Mouse (Mus musculus) activated CD4-positive, CD25-positive, alpha-beta regulatory T cell, adult 4 months (primary cell): ENCODE results near the gene Trp53. TPM values are rescaled to one million over a fixed set of nuclear protein-coding genes. Genes with fewer than 3 reads are reported as not detected.

ENCODE experiments used
- ATAC-seq: one replicate; pipeline ENCODE4 v1.8.0; 2017
- polyA plus RNA-seq, 2 experiments: library from polyadenylated mRNA; unstranded; fragments of 100-300 nt; shearing (Covaris generic); gene quantifications; one replicate each; pipeline ENCODE4 v1.2.1; 2017

The Trp53 gene
- polyA plus RNA-seq, 2 experiments from 2014 or later: 231 to 302 TPM

DNA sequence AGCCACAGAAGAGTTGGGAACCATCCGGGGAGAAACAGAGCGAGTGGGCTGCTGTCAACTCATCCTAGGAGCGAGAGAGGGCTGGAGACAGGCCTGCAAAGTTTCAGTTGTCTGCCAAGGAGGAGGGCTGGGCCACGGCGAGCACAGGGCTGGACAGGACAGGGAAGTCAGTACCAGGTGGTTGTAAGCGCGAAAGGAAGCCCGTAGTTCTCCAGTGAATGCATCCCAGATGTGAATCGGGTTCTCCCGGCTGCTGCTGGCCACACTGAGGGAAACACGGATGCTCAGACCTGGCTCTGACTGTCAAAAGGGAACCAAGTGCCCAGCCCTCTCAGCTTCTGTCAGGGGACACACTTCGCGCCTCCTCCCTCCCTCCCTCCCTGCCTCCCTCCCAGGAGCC, 16.8 kb upstream of the Trp53 start:
- ATAC-seq: no peak

DNA sequence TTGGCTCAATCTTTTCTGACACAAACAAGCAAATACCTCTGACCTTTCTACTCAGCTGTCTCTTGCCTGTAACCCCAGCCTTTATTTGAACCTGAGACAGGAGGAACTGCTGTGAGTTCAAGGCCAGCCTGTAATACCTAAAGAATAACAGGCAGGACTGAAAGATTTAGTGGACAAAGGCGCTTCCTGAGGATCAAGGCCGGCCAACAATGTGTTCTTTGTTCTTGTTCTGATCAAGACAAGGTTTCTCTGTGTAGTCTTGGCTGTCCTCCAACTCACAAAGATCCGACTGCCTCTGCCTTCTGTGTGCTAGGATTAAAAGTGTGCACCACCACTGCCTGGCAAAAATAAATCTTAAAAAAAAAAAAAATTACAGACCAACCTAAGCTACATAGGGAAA, 15.8 kb upstream of the Trp53 start:
- no peak for ATAC-seq

DNA sequence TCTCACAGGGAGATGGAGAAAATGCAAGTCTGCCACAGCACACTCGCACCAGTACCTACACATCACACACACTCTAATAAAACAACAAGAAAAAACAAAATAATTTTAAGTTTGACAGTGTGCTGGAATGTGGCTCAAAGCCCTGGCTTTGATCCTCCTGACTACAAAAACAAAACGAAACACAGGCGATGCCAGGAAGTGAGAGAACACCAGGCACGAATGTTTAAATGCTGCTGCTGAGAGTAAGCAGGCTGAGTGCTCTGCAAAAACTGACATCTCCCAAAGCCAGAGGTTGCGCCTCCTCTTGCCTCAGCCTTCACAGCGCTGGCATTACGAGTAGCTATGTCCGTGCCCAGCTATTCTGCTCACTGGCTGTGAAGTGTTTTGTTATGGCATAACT, 15.0 kb upstream of the Trp53 start:
- no peak for ATAC-seq

DNA sequence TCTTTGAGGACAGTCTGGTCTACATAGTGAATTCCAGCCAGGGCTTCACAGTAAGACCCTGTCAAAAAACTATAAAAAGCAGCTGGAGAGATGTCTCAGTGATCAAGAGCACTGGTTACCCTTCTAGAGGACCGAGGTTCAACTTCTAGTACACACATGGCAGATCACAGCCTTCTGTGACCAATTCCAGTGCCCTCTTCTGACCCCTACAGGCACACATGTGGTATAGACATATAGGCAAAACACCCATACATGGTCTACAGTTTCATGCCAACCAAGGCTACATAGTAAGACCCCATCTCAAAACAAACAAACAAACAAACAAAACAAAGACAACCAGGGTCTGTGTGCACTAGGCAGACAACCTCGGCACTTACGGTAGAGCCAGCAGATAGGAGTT, 4.9 kb upstream of the Trp53 start:
- ATAC-seq: no peak

DNA sequence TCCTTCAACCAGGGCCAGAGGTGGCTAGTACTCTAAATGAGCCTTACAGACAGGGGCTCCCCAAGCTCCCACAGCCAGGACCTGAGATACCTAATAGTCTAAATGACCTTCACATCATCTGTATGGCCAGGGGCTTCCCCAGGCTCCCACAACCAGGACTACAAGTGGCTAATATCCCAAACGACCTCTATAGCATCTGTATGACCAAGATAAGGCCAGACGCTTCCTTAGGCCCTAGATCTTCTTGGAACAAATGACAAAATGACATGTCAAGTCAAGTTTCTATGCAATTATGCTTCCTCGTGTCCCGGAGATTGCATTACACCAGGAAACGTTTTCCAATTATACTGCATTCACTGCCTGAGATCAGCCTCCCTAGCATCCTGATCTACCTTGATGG, 3.9 kb upstream of the Trp53 start:
- no peak for ATAC-seq

DNA sequence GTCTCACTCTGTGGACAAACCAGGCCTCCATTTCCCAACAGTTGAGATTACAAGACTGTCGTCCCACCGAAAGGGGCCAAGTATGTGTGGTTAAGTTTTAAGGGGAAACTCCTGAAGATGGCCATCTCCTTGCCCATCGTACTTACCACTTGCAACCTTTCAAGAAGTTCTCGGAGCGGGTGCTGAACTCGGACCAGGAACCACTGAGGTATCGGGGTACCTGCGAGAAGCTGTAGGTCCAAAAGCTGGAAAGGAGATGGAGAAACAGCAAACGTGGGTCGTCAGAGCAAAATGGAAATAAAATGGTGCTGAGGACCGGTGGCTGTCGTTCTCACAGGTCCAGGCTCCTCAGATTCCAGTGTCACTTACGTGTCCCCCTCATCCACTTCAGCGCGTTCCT, 1.9 kb upstream of the Trp53 start:
- ATAC-seq: no peak

DNA sequence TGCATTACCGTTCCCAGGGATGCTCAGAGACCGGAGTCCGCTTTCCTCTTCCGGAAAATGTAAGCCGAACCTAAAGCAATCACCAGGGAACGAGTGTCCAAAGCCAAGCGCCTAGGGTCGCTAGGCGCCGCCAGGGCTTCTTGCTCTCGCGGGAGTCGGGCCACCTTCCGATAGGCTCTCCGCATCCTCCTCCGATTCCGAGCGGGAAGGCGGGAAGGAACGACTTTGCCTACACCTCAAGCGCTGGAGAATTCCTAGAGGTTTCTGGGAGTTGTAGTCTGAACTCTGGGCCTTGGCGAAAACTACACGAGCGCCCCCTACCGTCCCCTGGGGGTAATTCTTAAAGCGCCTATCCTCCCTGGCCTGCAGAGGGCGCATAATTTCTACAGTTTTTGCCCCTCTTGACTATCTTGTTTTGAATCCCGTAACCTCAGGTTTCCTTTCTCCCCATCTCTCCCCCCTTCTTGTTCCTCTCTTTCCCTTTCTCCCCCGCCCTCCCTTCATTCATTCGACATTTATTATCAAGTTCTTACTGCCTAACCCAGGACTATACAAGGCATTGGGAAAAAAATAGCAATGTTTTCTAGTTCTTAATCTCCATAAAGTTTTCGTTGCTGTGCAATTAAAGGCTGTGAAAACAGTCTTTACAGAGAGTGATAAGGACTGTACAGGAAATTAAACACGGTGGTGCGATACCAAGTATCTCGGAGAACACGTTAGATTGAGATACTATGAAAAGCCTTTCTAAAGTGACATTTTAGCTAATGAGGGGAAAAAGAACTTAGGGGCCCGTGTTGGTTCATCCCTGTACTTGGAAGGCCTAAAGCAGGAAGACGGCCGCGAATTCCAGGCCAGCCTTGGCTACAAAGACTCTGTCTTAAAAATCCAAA, 786 bp upstream of the Trp53 start:
- peak; percentile 53 for ATAC-seq

DNA sequence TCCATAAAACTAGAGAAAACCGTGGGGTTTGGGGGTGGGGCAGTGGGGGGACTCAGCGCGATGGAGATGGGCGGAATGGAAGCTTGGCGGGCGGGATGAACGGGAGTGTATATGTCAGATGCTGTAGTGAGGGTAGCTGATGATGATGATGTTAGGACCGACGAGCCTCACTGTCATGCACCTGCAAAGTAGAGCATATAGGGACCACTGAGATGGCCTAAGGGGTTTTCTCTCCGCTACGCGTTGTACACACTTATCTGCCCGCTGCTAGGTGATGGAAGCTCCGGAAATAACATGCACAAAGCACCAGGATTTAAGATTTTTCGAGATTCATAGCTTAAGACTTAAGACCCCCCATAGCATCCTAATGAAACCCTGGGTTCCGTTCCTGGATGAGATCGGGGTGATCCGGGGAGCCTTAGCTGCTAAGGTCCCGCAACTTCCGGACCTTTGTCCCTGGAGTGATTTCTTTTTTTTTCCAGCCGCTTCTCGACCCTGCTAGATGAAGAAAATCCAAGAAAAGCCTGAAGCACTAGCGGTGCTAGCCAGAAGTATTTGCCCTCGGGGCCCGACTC, 500 bp downstream of the Trp53 start:
- no peak for ATAC-seq

DNA sequence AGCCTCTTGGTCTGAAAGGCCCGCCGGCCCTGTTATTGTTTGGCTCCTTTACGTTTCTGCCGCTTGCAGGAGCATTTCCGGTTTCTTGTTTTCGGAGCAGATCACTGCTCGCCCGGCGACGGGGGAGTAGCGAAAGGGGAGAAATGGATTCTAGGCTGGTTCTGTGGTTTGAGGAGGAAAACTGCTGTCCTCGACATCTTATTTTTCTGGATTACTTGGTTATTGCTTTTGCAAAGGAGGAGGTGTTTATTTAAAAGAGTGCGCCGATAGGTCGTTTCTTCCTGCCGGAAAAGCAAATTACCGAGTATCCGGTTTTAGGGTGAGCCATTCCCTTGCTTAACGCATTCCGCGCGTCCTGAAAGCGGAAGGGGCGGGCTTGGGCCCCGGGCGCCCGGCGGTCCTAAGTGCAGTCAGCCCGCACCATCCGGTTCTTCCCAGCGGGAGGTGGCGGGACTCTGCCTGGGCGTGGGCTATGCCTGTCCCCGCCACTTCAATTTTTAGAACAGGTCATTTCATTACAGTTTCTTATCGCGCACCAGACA, 1.1 kb downstream of the Trp53 start:
- peak; percentile 66 for ATAC-seq

DNA sequence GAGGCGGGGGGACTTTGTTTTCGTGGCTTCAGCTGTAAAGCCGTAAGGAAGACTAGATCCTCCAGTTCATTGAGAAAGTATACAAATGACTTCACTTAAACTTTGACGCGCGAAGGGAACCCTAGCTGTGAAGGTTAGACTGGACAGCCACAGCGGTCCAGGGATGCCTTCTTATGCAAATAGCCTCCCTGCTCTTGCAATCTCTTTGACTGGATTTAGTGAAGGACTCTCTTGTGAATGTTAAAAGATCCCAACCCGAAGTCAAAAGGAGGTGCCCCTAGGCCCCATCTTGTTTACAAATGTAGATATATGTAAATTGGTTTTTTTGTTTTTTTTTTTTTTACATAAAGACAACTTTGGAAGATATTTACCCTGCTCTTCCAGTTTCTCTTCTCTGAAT, 1.7 kb downstream of the Trp53 start:
- ATAC-seq: no peak

DNA sequence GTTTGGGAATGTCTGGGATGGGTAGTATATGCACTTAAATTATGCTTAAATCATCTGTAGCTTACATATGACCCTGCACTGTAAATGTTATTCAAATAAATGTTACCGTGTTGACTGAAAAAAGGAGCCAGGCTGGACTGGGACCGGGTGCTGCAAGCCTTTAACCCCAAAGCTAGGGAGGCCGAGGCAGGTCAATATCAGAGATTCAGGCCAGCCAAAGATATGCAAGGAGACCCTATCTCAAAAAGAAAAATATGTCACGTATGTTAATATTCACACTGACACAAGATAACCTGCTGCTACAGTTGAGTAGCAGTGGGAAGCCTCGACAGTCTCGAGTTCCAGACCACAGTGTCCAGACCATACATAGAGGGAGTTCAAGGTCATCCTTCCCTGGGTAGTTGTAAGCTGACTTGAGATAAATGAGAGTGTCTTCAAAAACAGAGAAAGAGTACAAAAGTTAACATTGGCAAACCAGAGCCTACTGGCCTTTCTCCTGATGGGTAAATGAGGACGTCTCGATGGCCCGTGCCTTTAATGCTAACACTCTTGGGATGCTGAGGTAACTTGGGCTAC, 2.2 kb downstream of the Trp53 start:
- ATAC-seq: no peak

DNA sequence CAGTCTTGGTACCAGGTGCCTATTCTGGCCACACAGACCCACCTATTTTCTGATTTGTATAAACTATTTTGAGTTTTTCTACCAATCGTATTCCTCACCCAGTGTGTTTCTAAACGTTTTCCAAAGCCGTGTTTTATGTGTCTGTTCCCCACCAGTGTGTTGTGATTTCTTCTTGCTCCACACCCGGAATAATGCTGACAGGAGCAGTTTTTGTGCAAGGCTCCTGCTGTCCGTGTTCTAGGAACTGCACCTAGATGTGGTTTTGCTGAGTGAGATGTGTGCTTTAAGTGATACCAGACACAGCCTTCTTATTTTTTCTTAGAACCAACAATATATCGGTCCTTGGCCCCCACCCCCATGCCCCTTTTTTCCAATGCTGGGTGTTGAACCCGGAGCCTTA, 3.8 kb downstream of the Trp53 start:
- no peak for ATAC-seq

DNA sequence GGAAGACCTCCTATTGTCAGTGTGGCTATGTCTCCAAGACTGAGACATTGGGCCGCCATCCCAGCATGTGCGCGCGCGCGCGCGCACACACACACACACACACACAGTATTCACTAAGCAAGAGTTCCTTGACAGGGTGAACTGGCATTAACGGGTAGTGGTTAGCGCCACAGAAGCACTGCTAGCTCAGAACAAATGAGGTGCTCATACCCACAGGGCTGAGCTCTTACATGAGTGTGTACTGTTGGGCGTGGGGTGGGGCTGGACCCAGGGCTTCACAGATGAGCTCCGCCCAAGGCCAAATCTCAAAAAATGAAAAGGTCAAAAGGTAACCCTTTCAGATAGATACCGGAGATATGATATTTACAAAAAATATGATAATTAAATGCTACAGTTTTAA, 4.8 kb downstream of the Trp53 start:
- ATAC-seq: no peak

DNA sequence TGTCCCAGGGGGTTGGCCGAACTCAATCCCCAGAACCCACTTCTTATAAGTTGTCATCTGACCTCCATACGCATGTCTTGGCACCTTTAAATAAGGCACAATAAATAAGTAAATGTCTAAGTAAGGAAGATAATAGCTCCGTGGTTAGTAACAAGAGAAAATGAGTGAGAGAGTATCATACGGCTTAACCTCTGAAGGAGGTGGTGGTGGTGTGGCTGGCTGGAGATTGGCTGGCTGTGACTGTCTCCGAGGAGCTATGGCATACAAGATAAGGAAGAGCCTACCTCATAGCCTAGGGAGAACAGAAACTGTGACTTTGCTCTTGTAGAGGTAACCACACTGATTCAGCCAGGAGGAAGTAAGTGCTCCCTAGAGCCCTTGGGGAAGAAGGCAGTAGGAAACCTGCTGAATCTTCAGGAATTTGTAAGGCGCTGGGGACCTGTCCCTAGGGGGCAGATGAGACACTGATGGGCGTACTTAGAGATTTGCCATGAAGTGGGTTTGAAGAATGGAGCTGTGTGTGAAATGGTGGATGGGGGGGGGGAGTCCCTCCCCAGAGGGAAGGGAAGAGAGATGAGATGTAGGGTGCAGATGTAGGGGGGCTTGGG, 5.7 kb downstream of the Trp53 start:
- no peak for ATAC-seq

DNA sequence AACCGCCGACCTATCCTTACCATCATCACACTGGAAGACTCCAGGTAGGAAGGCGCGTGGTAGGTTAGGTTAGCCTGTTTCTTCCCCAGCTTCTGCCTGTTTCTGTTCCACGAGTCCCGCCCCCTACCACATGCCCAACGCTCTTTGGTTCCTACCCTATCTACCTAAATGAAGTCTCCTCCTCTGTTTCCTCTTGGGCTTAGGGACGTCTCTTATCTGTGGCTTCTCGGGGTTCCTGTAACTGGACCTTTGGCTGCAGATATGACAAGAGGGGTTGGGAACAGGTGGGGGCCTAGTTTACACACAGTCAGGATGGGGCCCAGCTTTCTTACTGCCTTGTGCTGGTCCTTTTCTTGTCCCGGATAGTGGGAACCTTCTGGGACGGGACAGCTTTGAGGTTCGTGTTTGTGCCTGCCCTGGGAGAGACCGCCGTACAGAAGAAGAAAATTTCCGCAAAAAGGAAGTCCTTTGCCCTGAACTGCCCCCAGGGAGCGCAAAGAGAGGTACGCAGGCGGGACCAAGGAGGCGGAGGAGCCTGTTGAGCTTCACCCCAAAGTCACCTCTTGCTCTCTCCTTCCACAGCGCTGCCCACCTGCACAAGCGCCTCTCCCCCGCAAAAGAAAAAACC, 9.2 kb downstream of the Trp53 start:
- no peak for ATAC-seq

DNA sequence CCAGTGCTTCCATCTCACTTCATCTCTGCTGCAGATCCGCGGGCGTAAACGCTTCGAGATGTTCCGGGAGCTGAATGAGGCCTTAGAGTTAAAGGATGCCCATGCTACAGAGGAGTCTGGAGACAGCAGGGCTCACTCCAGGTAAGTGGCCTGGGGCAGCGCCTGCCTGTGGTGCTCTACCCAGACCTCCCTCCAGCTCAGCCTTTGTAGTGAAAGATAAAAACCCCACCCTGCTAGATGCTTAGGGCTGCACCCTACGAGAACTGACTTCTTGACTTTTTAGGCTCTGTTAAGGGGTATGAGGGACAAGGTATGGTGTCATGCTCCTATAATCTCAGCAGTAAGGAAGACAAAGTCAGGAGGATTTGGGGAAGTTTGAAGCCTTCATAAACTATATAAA, 10.5 kb downstream of the Trp53 start:
- ATAC-seq: no peak

DNA sequence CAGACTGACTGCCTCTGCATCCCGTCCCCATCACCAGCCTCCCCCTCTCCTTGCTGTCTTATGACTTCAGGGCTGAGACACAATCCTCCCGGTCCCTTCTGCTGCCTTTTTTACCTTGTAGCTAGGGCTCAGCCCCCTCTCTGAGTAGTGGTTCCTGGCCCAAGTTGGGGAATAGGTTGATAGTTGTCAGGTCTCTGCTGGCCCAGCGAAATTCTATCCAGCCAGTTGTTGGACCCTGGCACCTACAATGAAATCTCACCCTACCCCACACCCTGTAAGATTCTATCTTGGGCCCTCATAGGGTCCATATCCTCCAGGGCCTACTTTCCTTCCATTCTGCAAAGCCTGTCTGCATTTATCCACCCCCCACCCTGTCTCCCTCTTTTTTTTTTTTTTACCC, 11.3 kb downstream of the Trp53 start:
- ATAC-seq: no peak

DNA sequence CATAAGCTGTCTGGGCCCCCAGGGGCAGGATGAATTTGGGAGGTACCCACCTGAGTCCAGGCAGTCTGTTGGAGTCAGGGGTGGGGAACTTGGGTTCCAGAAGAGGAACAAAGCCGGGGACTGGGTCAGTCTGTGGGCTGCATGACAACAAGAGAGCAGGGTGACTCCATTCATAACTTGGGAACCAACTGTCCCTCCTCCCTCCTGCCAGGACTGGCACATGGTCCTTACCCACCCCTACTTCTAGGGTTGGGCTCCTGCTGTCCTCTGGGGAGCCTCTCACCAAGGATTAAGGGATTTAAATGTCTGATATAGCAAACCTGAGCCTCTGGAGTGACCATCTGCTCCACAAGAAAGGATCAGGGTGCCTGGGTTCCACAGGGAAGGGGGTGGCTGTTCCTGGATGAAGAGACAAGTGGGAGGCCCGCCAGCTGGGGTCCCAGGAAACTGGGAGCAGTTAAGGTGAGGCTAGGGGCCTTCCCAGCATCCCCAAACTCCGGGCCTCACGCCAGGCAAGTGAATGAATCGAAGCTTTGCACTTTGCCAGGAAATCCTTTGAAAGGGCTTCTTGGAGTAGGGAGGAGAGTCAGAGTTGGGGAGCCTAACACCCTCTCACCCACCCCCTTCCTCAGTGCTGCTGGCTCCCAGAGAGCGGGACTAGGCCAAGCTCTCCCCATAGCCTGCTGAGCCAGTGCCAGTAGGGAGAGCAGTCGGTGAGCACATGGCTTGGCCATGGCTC, 11.9 kb downstream of the Trp53 start:
- ATAC-seq: no peak

DNA sequence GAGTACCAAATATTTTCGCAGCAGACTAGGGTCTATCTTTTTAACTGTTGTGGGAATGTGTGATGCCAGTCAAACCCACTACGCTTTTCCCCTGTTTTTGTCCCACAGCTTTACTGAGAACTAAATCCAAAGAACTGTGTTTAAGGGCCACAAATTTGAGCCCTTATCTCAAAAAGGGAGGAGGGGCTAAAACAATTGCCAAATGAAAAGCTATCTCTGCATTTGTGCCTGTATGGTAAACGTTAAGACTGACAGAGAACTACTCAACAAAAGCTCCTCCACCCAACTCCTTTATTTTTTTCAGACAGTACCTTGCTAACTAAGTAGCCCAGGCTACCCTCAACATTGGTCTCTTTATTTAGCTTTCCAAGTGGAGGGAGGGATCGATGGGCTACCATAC, 12.6 kb downstream of the Trp53 start:
- ATAC-seq: no peak

DNA sequence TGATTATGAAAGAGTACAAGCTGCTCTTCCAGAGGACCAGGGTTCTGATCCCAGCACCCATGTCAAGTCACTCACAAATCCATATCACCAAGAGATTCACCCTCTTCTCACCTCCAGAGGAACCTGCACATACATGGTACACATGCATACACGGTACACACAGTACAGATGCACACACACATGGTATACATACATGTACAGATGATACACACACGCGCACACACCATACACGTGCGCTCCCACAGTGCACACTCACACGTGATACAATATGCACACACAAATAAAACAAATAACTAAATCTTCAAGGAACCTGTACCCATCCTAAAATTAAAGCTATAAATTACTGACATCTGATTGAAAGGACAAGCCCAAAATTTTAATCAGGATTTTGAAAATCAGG, 14.7 kb downstream of the Trp53 start:
- ATAC-seq: no peak

DNA sequence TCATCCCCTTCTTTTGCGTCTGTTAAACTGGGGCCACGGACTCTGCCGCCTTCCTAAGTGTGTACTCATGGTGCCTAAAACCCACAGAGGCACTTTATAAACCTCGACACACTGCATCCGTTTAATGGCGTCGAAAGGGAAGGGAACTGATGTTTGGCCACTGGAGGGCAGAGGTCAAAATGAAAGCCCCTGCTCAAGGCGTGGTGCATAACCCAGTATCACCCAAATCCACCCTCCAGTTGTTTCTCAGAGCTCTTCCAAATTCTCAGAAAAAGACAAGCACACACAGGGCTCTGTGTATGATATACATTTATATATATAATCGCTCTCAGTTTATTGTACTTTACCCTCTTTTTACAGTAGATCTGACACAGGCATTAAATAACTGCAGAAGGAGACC, 19.3 kb downstream of the Trp53 start:
- no peak for ATAC-seq

DNA sequence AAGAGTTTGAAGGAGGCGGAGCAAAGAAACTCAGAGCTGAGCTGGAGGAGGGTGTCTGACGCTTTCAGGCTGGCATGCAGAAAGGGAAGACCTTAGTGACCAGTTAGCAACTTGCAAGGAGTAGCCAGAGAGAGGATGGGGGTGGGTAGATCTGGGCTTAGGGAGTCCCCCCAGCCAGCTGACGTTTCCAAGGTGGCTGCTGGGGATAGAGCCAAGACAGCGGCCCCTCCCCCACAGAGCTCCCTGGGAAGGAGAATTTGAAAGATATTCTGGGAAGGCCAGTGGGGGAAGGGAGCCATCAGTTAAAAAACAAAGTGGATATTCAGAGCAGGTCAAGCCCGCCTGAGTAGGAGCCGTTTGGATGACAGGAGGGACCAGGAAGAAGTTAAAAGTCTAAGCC, 19.9 kb downstream of the Trp53 start:
- no peak for ATAC-seq
